Mouse (Mus musculus): ENCODE measurements at regions not wholly inside any gene's neighbourhood (a gene's known extent, or its start where the extent isn't known, plus 50 kb on each side); places are given as distances from the start of the nearest gene placed in this dataset.

DNA sequence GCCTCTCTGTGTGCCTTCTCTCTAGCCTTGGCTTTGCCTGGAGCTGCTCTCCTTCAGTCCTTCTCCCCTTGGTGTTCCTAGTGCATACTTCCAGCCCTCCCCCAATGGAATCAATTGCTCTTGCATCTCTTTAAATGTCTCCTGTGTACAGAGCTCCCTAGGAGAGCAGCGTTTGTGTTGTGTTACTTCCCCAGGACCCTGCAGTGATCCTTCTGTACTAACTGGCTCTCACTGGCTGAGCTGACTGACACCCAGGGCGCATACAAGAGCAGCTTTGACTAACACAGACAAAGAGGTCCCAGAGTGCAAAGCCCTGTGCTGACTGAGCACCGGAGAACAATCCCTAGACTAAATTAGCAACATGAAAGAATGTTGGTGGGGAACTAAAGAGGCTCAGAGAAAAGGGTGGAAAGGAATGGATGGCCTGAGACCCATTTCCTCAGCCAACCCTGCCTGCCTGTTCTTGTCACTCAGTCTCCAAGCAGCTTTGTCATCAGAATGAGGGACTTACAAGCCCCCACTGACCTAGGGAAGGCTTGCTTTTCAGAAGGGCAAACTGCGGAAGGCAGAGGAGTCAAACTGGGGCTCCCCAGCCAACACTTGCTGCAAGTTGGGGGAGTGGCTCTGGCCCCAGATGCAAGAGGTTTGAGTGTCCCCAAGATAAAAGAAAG, 476.4 kb upstream of the Tmem132c start:
- DNase-seq, result no peak

DNA sequence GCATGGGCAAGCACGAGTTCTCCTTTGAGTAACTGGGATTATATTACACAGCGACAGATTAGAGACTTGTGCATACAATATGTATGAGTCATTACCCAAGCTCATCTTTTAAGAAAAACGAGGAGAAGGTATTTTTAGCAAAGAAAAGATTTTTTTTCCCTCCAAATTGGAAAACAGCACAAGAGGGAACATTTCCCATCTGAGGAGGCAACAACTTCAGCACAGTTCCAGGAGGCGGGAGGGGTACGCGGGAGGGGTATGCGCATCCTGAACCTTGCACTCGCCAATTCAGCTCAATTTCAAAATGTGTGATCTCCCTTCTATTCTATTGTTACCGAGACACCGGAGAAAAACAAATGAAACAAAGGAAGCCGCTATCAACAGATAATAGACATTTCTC, 472.6 kb upstream of the Tmem132c start:
- DNase-seq, result no peak

DNA sequence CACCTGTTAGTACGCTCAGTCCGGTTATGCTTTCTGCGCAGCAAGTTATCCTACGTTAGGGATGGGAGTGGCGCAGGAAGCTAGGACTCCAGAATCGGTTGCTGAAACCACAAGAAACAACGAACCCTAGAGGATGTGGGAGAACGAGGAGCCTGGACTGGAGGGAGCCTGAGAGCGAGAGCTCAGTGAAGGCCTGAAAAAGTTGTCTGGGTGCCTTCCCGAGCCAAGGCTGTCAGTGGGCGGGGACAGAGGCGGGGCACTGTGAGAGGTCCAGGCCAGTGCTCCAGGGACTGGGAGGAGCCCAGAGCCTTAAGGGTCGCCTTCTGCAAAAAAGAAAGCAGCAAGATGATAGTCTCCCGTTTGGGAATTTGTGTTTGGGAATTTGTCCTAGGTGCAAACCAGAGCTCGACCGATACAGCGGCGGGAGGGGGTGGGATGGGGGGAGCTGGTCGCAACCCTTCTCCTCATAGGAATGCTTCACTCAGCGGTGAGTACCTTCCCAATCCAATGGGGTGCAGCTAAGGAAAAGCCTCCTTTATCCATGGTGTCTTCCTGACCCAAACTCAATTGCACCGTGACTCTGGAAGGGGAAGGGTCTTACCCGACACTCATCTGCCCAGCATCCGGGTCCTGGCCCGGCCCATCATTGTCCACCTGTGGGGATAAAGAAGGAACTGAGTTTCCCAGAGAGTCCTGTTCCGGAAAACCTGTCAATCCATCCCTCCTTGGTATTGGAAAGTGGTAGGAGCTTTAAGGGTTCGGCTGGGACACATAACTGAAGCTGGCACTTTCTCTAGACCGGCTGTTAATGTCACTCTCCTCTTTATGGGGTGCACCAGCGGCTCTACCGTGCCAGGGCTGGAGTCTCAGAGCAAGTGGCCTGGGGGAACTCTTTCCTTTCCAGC, 453.6 kb upstream of the Tmem132c start:
- DNase-seq, result peak; percentile 57

DNA sequence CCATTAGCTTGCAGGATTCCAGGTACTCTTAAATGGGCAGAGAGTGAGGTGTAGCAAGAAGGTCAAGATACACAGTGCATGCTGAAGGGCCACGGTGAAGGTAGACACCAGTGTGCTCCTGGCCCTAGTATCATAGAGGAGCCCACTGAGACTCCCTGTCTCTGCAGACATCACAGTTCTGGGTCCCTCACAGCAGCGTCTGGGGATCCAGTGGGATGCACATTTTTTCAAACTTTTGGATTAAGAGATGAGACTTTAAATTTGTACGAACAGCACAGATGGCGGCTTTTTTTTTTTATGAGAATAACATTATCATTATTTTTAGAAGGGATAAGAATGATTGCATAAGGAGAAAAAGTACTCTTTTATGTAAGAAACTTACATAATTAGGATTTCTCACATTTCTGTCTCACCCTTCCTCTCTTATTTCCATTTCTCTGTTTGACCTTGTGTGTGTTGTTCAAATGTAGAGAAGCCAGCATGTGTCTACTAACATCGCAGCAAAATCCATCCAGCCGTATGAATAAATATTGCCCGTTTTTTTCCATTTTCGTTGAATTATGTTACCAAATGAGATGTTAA, 441.8 kb upstream of the Tmem132c start:
- DNase-seq, result no peak

DNA sequence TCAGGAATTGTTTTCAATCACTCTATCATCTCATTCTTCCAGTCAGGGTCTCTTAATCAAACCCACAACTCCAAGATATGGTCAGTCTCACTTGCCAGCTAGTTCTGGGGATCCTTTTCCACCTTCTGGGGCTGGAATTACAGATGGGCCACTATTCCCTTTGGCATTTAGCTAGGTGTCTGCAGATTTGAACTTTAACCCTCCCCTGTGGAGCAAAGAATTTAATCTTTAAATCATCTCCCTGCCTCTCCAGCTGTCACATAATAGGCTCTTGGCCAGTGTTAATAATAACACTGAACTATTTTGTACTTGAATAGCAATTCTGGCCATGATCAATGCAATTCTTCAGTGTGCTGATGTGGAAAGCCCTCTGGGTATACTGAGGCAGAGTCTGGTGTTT, 435.0 kb upstream of the Tmem132c start:
- DNase-seq, result no peak

DNA sequence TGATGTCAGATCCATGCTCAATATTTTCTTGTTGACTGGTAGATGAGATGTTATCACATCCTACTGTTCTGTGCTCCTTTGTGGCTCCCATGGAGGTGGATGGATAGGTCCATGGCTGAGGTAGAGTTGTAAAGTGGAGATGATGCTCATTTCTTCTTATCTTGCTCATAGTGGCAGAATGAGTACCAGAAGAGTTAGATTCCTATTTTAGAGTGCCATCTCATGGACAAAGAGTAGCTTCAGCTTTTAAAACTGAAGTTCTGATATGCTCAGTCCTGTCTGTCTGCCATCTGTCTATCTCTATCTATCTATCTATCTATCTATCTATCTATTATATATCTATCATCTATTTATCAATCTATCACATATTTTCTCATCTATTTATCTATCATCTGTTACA, 425.5 kb upstream of the Tmem132c start:
- no peak for DNase-seq

DNA sequence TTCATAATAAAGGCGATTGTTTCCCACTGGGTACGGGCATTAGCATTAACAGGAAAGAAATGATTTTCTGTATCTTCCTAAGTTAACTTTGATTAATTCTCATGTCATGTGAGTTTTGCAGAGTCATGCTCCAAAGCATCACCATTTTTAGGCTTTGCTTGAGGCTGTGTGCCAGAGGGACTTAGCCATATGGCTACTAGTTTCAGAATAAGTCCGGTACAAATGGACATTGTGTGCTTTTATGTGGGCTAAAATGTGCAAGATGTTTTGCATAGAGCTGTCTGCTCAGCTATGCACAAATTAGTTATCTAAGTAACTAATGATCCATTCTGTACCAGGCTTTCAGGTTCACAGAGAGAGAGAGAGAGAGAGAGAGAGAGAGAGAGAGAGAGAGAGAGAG, 406.2 kb upstream of the Tmem132c start:
- no peak for DNase-seq

DNA sequence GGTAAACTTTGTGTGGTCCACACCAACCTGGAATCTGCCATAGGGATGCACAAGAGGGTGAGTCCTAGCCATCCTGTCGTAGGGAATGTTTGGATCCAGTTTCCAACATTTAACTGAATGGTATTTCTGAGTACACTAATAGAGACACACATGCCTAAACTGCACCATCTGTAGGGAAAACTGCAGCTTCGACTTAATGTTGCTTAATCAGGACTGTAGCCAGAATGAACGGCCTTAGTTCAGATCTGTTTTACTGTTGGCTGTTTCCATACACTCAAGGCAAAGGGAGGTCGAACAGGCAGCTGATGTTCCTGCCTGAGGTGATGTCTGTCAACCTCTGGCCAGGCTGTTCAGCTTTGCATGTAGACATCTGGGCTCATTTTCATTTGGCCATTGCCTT, 399.0 kb upstream of the Tmem132c start:
- no peak for DNase-seq

DNA sequence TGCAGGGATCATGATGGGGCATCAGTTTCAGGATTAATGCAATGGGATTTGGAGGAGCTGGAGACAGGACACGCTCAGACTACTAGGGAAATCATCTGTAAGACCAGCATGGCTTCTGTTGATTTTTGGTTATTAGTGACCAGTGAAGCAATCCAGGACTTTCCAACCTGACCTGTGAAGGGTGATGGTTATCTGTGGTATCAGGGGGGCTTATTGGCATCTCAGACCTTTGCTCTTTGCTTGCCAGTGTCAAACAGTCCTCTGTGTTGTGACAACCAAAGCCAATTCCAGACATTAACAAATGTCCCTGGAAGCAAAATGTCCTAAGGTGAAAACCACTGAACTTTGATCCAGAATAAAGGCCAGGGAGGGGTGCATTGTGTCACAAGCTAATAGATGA, 379.5 kb upstream of the Tmem132c start:
- no peak for DNase-seq

DNA sequence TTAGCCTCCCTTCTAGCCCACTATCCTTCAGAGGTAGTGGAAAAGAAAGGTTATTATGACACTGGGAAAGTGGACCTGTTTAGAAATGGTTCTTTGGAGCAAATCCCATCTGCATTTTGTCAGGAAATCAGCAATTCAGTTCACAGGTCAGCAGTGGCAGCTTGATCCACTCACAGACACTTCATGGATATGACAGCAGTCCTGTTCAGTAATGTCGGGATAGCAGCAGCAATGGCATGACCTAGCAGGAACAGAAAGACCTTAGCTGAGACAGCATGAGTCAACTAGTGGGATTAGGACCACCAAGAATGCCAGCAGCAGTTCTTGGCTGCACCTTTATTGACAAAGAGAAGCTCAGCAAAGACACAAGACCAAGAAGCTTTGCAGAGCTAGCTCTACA, 365.8 kb upstream of the Tmem132c start:
- no peak for DNase-seq

DNA sequence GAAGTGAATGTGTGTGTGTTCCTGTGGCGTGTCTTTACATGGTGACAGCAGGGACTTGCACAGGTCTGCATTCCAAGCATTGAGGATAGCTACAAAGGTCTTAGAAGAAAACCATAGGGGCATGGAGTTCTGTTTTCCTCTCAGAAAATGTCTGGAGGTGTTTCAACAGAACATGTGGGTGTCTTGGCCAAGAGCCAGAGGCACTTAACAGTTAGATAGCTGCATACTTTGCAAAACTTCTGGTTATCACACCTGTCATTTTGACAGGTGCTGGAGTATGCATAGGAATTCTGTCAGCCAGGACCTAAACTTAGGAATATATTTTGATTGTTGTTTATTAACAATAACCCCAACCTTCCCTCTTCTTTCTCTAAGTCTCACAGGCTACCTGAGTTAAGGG, 350.9 kb upstream of the Tmem132c start:
- DNase-seq, result no peak

DNA sequence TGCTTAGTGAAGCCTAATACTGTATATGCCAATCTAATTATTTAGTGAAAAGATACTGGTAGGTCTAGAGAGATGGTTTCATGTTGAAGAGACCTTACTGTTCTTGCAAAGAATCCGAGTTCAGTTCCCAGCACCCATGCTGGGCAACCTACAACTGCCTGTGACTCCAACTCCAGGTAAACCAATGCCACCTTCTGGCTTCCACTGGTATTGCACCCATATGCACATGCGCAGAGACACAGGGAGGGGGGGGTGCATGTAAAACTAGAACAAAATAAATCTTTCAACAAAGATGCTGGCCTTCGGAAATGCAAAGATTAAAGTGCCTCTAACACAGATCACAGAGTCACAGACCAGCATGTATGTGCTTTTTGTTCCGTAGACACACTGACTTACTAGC, 348.5 kb upstream of the Tmem132c start:
- no peak for DNase-seq

DNA sequence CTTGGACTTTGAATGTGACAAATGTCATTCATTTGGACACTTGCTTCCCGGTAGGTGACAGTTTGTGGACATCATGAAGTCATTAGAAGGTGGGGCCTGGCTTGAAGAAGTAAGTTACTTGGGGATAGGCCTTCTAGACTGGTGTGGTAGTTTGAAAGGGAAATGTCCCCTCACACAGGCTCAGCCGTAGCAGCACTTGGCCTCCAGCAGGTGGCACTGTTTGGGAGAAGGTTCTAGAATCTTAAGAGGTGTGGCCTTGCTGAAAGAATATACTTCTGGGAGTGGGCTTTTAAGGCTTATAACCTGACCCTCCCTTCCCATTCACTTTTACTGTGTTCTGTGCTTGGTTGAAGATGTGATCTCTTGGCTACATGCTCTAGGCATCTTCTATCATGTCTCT, 331.5 kb upstream of the Tmem132c start:
- DNase-seq, result no peak

DNA sequence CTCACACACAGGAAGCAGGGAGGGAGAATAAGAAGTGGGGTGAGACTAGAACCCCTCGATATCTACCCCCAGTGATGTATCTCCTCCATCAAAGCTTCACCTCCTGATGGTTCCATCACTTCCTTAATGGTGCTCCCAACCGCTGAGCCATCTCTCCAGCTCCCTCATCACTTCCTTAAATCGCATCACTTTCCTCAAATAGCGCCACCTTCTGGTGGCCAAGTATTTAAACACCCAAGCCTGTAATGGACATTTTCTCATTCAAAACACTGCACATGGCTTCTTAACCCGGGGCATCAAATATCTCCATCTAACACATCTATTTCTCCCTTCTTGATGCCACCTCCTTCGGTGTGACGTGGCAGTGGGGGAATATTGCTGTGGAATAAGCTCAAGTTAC, 324.3 kb upstream of the Tmem132c start:
- no peak for DNase-seq

DNA sequence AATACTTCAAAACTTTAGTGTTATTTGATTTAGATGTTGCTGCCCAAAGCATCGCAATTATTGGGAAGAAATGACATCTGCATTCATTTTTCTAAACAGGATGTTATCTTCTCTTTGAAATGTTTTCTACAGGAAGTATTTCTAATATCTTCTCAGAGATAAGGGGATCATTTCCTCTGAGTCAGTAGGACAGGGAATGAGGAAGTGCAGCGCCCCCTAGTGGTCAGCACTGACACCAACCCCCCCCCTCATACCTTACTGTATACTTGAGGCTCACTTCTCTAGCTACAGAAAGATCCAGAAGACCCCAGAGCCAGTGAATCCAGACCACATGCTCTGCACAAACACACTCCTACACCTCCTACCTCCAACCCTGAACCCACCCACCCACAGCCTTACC, 308.1 kb upstream of the Tmem132c start:
- no peak for DNase-seq

DNA sequence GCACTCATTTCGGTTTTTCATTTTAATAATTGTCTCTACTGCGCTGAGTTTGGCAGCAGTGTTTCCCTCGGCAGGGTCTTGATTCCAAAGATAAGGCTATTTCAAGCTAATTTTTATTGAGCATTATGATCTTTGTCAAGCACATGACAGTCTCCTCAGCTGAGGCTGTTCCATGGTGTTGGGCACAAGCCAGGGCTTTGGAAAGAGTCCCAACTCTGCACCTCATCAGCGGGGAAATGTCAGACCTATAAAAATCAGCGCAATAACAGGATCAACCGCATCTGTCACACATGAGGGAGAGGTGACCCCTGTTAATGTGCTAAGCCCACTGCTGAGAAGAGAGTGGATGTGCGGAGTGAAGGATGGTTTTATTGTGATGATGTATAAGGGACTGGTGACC, 296.7 kb upstream of the Tmem132c start:
- DNase-seq, result no peak

DNA sequence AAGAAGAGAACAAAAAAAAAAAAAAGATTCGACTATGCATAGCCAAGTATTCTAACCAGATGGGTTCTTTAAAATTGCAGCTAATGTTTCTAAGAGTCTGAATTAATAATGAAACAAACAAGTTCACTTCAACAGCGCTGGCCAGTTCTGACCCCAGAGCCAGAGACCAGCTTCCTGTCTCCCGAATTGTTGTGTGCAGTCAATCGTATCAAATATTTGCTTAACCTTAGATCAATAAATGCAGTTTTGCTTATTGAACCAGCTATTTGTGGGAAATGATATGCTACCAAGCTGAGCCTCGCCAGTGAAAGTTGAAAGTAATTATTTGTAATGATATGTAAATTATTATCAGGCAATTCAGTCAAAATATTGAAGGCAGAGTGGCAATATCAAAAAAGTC, 287.4 kb upstream of the Tmem132c start:
- DNase-seq, result no peak

DNA sequence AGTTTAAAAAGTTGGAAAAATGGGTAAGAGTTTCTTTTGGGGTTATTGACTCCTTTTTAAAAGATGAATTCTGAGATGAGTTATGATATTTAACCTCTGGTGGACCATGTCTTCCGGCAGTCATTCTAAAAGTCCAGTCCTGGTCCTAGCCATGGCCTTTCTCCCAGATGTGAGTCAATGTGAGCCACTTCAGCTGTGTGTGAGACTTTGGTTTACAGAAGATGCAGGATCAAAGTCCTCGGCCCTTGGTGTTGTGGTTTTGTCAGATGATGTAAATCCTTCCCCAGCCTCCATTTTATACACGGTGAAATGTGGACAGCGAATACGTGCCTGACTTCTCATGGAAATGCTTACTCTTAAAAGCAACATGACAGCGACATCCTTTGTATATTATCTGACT, 287.0 kb upstream of the Tmem132c start:
- no peak for DNase-seq

DNA sequence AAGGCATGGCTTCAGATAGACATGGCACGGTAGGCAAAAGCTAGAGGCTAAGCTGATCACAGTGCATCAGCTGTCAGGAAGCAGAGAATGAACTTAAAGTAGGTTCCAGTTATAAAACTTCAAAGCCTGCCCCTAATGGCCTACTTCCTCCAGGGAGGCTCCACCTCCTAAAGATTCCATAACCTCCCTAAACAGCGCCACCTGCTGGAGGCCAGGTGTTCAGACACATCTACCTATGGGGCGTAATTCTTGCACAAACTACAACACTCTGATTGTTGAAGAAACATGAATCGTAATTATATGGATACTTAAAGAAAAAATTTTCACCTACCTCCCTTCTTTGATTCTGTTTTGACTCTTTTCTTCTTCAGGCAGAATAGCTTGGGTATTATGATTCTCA, 277.0 kb upstream of the Tmem132c start:
- DNase-seq, result no peak

DNA sequence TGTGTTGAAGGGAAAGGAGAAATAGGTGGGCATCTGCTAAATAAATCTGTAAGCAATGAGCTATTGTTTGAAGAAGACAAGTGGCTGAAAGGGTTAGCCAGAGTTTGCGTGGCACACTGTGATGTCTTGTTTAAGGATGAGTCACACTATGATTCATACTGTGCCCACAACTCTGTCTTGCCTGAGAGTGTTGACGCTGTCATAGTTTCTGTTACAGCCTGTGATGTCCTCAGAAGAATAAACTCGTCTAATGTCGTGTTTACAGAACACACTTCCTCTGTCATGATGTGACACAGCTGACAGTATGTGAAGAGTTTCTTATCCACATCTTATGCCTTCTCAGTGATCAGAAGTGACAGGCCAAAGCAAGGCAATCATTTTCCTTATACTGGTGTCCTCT, 274.5 kb upstream of the Tmem132c start:
- no peak for DNase-seq

DNA sequence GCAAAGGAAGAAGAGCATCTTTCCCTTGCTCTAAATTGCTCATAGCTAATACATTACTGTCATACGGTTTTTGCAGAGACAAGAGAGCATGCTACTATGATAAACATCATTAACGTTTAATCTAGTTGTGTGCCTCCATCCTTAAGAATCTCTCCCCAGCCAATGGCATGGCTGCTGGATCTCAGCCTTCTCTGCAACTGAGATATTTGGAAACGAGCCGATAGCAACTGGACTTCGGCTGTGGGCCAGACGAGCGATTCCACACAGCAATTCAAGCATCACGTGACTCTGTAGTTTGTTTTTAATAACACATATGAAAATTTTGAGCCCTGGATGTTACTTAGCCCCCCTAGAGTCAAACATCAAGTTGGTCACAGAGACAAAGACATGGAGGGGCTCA, 272.2 kb upstream of the Tmem132c start:
- DNase-seq, result no peak

DNA sequence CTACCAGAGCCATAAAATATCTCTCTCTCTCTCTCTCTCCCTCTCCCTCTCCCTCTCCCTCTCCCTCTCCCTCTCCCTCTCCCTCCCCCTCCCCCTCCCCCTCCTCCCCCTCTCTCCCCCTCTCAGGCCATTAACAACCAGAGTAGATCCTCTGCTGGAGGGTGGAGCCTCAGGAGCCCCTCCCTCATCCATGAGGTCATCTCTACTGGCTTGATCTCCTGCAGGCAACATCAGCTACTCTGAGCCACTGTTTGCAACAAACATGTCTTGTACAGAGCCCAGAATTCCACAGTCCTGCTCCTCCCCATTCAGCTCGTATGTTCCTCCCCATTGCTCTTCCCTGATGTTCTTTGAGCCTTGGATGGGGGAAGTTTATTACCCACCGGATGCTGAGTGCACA, 270.3 kb upstream of the Tmem132c start:
- no peak for DNase-seq

DNA sequence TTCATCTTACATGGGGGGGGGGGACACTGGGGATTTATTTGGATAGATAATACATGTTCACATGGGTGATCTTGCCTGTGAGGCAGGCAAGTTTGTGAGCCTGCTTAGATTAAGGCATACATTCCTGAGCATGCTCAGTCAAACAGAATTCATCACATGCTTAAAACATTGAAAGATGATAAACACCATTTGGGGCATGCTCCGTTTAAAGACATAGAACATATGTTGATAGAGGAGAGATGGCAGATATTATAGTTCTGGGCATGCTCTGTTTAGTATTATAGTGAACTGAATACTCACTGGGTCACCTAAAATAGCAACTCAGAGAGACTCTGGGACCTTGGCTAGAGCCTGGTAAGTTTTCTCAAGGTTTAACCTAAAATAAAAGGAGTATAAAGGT, 269.6 kb upstream of the Tmem132c start:
- no peak for DNase-seq

DNA sequence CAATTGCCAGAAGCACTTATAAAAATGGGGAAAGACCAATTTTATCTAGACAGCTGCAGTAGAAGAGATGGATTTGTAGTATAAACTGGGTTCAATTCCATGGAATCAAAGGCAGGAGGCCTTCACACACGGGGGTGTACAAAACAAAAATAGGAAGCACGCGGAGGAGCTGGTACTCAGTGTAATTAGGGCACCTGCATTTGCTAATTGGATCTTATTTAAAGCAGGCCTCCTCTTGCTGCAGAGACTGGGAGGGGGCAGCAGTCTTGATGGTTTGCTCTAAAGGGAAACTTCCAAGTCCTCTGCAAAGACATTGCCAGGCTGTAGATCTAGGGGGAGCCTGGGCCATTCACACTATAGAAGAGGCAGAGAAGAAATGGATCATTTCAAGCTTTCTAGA, 268.2 kb upstream of the Tmem132c start:
- DNase-seq, result no peak

Measured in kidney, adult 18-20 months (tissue).